Mouse (Mus musculus): ENCODE results near the gene Nsfl1c.
"Not testable (repeated sequence)": the region's sequence is repeated elsewhere in the genome, so short reads cannot be mapped to it uniquely, and the experiment has no call there.

Nsfl1c gene

GRCm38 (mm10) chr2:151494035-151494803, at the start of gene Nsfl1c:
Nsfl1c (plus strand) TSS chr2:151494182.
- peak; percentile 97 for DNase-seq

- not testable (repeated sequence) for DNase-seq
Observed at GRCm38 (mm10) chr2:151476053-151476452, 17.9 kb upstream of the Nsfl1c start, which contains the start of gene 4921509C19Rik. 4921509C19Rik (minus strand) TSS chr2:151476153.

GRCm38 (mm10) chr2:151486496-151486895, 7.5 kb upstream of the Nsfl1c start:
- DNase-seq: no peak

- DNase-seq: no peak
Observed at GRCm38 (mm10) chr2:151498358-151498757, 4.4 kb downstream of the Nsfl1c start.

- DNase-seq: no peak
Observed at GRCm38 (mm10) chr2:151500442-151501007, 6.5 kb downstream of the Nsfl1c start.

GRCm38 (mm10) chr2:151504226-151504625, 10.2 kb downstream of the Nsfl1c start:
- DNase-seq: no peak

GRCm38 (mm10) chr2:151512199-151512598, 18.2 kb downstream of the Nsfl1c start:
- peak; percentile 39 for DNase-seq

- DNase-seq: no peak
Observed at GRCm38 (mm10) chr2:151513525-151514285, 19.7 kb downstream of the Nsfl1c start.

GRCm38 (mm10) chr2:151519000-151519399, 25.0 kb downstream of the Nsfl1c start:
- DNase-seq: no peak

GRCm38 (mm10) chr2:151524324-151525041, 30.5 kb downstream of the Nsfl1c start:
- no peak for DNase-seq

GRCm38 (mm10) chr2:151525520-151525919, 31.5 kb downstream of the Nsfl1c start:
- DNase-seq: no peak

GRCm38 (mm10) chr2:151528066-151528465, 34.1 kb downstream of the Nsfl1c start:
- DNase-seq: no peak

- no peak for DNase-seq
Observed at GRCm38 (mm10) chr2:151529169-151529568, 35.2 kb downstream of the Nsfl1c start.

GRCm38 (mm10) chr2:151530378-151531230, 36.6 kb downstream of the Nsfl1c start:
- no peak for DNase-seq

- DNase-seq: no peak
Observed at GRCm38 (mm10) chr2:151533632-151534031, 39.6 kb downstream of the Nsfl1c start.

- no peak for DNase-seq
Observed at GRCm38 (mm10) chr2:151535961-151536617, 42.1 kb downstream of the Nsfl1c start.

GRCm38 (mm10) chr2:151536618-151536974, 42.6 kb downstream of the Nsfl1c start:
- DNase-seq: no peak

- DNase-seq: no peak
Observed at GRCm38 (mm10) chr2:151538646-151539045, 44.7 kb downstream of the Nsfl1c start.

GRCm38 (mm10) chr2:151542323-151543062, 48.5 kb downstream of the Nsfl1c start, which contains the start of gene Fkbp1a:
Fkbp1a (plus strand) TSS chr2:151542483.
- peak; percentile 97 for DNase-seq

- DNase-seq: peak; percentile 46
Observed at GRCm38 (mm10) chr2:151543063-151543895, 49.3 kb downstream of the Nsfl1c start.

All from cerebellum, adult 9-10 months (tissue).